Mouse (Mus musculus): Measurements from ENCODE around the gene Bax.

Gene Bax

GRCm38 (mm10) chr7:45415636-45416035 lies 51.1 kb downstream of the Bax start:
- DNase-seq (ENCODE audit: low spot score) = peak; percentile 28

GRCm38 (mm10) chr7:45414740-45415224 lies 51.9 kb downstream of the Bax start:
- DNase-seq (ENCODE audit: low spot score) = no peak

GRCm38 (mm10) chr7:45413864-45414739 lies 52.6 kb downstream of the Bax start:
- DNase-seq (ENCODE audit: low spot score) = no peak

GRCm38 (mm10) chr7:45413113-45413863 lies 53.4 kb downstream of the Bax start, which contains the start of gene Ntf5:
Gene Ntf5, plus strand, starts transcription at chr7:45413695.
- no peak for DNase-seq (ENCODE audit: low spot score)

- DNase-seq (ENCODE audit: low spot score) = no peak
These were observed 54.3 kb downstream of the Bax start for GRCm38 (mm10) chr7:45412421-45412820.
